ENCODE assay signal across 7 mouse cellular contexts in the genomic region with DNA sequence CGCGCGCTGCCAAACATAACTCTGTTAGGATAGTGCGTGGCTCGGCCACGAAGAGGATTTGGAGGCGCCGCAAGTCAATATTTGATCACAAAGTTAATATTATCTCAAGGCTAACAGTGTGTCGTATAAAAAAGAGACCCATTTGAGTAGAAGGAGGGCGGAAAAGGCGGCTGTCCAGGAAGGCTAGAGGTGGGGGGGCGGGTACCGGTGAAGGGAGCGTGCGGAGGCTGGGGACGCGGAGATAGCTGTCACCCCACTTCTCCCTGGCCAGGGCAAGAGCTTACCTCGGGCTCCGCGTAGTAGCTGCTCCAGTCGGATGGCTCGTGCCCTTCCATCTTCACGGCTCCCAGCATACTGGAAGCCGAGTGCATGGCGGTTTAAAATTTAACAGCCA. TPM values are rescaled to one million over a fixed set of nuclear protein-coding genes. Genes with fewer than 3 reads are reported as not detected.
DNase-seq lines count a peak whose midpoint lies in the region; ATAC-seq lines count a peak whose summit lies in the region.

No protein-coding gene starts in this region.

- H3K9me3 ChIP-seq in hindbrain, embryonic 15.5 days: no peaks in the 10 kb centered on the region; the same call in 1 of the 2 replicates
- H3K9me3 ChIP-seq in lung, embryonic 15.5 days: no peaks in the 10 kb centered on the region

- H3K36me3 ChIP-seq in hindbrain, embryonic 15.5 days: no peaks in the 10 kb centered on the region
- H3K36me3 ChIP-seq in lung, embryonic 15.5 days: no peaks in the 10 kb centered on the region

- peaks cover 21% of the 10 kb centered on the region; the same call in 1 of the 2 replicates for H3K4me1 ChIP-seq in hindbrain, embryonic 15.5 days (replicated peaks)
- H3K4me1 ChIP-seq in lung, embryonic 15.5 days: peaks cover 18% of the 10 kb centered on the region

- H3K4me2 ChIP-seq in hindbrain, embryonic 15.5 days: peak overlapping the region; percentile 40
- peak overlapping the region; percentile 54 for H3K4me2 ChIP-seq in lung, embryonic 15.5 days

- no peak overlapping the region for H3K27ac ChIP-seq in hindbrain, embryonic 15.5 days (replicated peaks)
- H3K27ac ChIP-seq in lung, embryonic 15.5 days: peak overlapping the region; percentile 97

- H3K27me3 ChIP-seq in hindbrain, embryonic 15.5 days: peaks cover 92% of the 10 kb centered on the region
- peaks cover 96% of the 10 kb centered on the region for H3K27me3 ChIP-seq in lung, embryonic 15.5 days

- ATAC-seq in hindbrain, embryonic 15.5 days (ENCODE audit: low FRiP score, low read depth): no peak
- ATAC-seq in lung, embryonic 15.5 days (ENCODE audit: borderline replicate concordance, extremely low read depth, low FRiP score, low TSS enrichment): peak; percentile 51

- no peak overlapping the region for H3K9ac ChIP-seq in hindbrain, embryonic 15.5 days
- H3K9ac ChIP-seq in lung, embryonic 15.5 days: peak overlapping the region; percentile 66

- under 1% methylated on average over 25 of the region's 25 CpGs for WGBS in hindbrain, embryonic 15.5 days
- 1% methylated on average over 25 of the region's 25 CpGs for WGBS in lung, embryonic 15.5 days

- peak; percentile 19 for DNase-seq in thymus, postnatal 4 days
- no peak for DNase-seq in thymus, postnatal 36 days
- no peak for DNase-seq in spleen, postnatal 14 days (ENCODE audit: low spot score in 2 of 2)
- no peak for DNase-seq in MN1 (ENCODE audit: low spot score)
- DNase-seq in thymus, postnatal 25 days: no peak

- peak overlapping the region; percentile 24 for H3K4me3 ChIP-seq in hindbrain, embryonic 15.5 days
- peak overlapping the region; percentile 43 for H3K4me3 ChIP-seq in lung, embryonic 15.5 days

RNA-seq across cellular contexts. Expression of a gene that starts 1.2 kb away (rescaled TPM):
- polyA plus RNA-seq in hindbrain, embryonic 15.5 days (2015; fragmentation: Nextera tagmentation; extraction: Ambion mirVana): 1.3 and 1.5 TPM in 2 replicates
- 38.4 and 40.6 TPM in 2 replicates for polyA plus RNA-seq in lung, embryonic 15.5 days (2015; fragmentation: Nextera tagmentation; extraction: Ambion mirVana)

Comparison
In these comparisons a context has a peak if more than half of its experiments do, and no peak if none do; other contexts are left out.
1. RNA of a gene that starts 1.2 kb away (polyA plus RNA-seq): 38.4 to 40.6 TPM in lung, embryonic 15.5 days; 1.3 to 1.5 TPM in hindbrain, embryonic 15.5 days; every median in the first group is over 10 times any median in the second.